Mouse (Mus musculus) cerebellum, adult 18-20 months (tissue): Measurements from ENCODE around the gene Gmpr.
A peak's percentile ranks its signal among the peaks of the same experiment; 100 is the strongest.

ENCODE experiments used
- DNase-seq, 2 experiments: peaks; one replicate each; pipeline ENCODE4 v3.0.0; 2021

Gene Gmpr

GRCm38 (mm10) chr13:45508495-45508894, 1.3 kb downstream of the Gmpr start:
- DNase-seq = peak; percentile 67 to 69

- no peak for DNase-seq
These were observed 2.1 kb downstream of the Gmpr start for GRCm38 (mm10) chr13:45509366-45509765.

- DNase-seq = no peak
These were observed 4.6 kb downstream of the Gmpr start for GRCm38 (mm10) chr13:45511706-45512435.

DNA sequence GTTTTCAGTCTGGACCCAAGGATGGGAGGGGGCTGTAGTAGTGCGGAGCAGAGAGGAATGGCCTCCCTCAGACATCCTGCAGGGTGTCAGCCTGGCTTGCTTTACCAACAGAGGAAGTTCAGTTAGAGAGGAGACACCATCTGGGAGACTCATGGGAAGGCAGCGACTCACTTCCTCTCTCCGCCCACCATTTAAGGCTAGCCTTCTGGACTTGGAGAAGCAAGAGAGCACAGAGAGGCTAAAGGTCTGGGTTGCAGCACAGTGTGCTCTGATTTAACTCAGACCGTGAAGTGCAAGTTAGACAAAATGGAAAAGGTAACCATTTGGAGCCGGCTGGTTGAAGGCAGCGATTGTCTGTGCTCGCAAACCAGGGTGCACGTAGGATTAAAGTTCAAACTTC, 5.3 kb downstream of the Gmpr start:
- no peak for DNase-seq

- no peak for DNase-seq
These were observed 6.1 kb downstream of the Gmpr start for GRCm38 (mm10) chr13:45513009-45513984.

DNA sequence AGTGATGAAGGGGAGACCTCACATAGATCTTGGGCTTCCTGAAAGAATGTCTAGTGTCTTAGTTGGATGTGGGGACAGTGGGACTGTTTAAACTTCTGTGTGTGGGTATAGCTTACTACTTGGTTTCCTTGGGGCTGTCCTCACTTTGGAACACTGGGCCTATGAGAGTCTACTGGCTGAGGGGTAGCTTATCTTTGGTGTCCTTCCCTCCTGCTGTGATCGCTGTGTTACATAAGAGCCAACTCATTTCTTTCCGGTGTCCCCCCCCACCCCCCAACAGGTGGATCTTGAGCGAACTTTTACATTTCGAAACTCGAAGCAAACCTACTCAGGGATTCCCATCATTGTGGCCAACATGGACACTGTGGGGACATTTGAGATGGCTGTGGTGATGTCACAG, 6.9 kb downstream of the Gmpr start:
- no peak for DNase-seq

DNA sequence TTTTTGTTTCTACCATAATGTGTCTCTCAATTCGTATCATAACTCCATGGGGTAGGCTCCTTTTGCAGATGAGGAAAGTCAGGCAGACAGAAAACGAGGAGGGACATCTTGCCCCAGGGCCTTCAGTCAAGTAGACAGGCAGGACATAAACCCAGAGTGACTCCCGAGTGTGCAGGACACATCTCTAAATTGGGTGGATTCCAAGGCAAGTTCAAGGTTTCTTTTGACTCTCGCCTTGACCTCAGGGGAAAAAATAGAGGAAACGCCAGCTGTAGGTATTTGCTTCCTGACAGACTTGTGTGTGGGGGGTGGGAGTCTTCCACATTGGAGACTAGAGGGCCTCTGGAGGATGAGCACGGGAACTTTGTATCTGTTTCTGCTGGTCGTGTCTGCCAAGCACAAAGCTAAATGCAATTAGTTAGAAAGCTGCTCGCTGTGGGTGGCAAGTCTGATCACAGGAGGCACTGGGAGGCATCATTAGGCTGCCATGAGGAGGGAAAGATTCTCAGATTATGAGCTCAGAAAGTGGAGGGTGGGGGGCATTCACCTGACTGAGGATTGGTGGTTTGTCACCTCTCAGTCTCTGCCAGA, 7.7 kb downstream of the Gmpr start:
- no peak for DNase-seq

DNA sequence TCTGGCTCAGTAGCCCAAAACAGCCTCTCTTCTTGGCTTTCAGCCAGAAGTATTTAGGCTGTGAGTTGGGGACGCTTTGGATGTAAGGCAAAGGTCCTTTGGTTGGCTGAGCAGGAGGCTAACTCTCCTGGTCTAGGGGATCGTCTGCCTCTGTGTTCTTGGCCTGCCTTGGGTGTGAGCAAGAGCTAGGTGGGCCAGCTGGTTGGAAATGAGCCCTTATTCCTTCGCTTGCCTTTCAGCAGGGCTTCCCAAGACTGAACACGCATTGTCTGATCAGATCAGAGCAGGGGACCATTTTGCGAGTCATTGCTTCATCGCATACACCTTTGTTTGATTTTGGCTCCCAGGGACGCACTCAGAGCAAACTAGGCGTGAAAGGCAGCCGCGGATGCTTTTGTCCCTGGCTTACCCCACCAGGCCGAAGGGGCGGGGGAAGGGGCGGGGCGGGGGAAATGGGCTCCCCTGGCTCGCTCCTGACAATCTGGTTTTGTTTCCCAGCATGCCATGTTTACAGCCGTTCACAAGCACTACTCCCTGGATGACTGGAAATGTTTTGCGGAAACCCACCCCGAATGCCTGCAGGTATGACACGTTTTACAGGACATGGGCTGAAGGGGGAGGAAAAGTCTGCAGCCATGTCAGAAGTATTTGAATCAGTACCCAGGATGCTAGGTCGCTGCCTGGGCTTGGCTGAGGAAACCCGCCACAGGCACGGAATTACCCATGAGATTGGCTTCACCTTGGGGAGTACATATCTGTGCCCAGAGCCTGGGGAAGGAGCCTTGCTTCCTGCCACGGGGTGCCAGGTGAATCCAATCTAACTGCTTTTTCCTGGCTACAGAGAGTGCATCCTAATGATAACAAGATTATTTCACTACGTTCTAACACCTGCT, 9.5 kb downstream of the Gmpr start:
- no peak for DNase-seq

GRCm38 (mm10) chr13:45524305-45524704, 17.1 kb downstream of the Gmpr start:
- DNase-seq = peak; percentile 78

DNA sequence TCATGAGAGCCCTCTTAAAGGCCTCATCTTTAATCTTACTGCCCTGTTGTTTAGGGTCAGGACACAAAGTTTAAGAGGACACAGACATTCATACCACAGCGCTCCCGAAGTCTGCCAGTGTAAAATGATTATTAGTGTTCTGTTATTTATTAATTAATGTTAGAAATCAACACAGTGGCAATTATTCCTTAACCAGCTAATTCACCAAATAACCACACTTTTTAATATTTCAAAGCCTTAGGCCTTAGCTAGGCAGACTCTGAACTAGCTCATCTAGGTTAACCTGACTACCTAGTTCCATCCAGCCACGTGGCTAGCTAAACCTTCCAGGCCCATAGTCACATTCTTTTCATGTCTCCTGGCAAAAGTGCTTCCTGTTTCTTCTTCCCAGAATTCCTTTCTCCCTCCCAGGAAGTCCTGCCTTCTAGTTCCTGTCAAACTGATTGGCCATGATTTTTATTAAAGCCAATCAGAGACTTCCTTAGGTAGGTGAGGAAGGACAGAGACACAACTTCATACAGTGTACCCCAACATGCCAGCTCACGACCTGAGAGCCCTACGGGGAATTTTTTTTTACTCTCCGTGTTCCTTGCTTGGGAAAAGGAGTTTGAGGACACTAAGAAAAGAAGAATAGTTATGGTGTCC, 17.7 kb downstream of the Gmpr start:
- DNase-seq = no peak

DNA sequence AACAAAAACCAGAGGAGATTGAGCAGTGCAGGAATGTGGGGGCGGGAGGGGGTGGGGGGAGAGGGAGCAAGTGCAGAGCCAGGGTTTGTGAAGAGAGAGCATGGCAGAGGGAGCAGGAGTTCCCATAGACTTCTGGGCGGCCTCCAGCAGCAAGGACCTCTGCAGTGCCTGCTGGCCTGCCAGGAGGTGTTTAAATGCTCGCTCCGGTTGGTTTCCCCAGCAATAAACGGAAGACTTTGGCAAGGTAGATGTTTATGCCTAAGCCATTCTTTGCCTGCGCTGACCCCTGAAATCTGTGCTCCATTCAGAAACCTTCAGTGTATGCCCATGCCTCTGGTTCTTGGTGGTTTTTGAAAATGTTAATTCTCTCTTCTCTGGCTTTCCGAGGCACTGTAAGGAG, 19.0 kb downstream of the Gmpr start:
- peak; percentile 65 to 71 for DNase-seq

DNA sequence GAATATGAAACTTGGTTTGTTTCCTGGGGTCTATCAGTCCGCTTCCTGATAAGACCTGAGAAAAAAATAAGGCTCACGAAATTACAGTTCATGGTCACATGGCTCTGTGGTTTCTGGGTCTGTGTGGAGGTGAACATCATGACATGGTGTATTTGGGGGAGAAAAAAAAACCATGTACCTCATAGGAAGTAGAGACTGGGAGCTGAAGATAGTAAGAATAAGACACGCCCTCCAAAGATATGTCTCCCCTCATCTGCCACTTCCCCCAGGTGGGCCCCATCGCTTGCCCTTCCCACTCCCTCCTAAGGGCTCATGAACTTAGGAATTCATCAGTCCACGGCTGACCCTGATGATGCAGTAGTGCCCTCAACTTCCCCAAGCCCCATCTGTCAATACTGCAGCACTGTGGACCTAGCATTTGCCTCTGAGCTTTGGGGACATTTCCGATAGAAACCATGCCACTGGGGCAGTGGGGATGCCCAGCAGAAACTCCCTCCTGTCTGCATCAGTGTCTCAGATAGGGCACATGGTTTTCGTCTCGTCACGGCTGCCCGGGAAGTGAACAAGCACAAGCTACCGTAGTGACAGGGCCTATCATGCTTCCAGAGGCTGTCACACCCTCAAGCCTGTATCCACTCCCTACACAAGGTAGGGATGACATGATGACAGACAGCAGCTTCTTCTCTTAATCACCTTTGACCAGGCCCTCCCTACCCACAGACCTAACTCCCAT, 20.2 kb downstream of the Gmpr start:
- DNase-seq = no peak

DNA sequence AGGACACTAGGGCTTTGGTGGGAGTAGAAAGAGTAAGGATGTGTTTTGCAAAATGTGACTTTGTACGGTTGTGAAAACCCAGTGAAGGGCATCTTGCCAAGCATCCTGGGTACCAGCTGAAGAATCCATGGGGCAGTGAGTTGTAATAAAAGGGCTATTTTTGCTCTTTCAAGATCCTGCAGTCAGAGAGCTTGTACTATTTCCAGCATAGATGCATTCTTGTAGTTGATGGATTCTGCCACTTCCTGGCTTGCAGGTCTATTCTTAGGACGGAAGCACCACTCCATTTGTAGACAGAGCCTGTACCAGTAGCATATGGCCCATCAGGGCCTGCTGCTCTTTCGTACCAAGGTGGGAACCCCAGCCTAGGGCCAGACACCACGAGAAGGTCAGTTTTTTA, 21.5 kb downstream of the Gmpr start:
- peak; percentile 67 for DNase-seq

- DNase-seq = no peak
These were observed 23.5 kb downstream of the Gmpr start for GRCm38 (mm10) chr13:45530754-45531153.

DNA sequence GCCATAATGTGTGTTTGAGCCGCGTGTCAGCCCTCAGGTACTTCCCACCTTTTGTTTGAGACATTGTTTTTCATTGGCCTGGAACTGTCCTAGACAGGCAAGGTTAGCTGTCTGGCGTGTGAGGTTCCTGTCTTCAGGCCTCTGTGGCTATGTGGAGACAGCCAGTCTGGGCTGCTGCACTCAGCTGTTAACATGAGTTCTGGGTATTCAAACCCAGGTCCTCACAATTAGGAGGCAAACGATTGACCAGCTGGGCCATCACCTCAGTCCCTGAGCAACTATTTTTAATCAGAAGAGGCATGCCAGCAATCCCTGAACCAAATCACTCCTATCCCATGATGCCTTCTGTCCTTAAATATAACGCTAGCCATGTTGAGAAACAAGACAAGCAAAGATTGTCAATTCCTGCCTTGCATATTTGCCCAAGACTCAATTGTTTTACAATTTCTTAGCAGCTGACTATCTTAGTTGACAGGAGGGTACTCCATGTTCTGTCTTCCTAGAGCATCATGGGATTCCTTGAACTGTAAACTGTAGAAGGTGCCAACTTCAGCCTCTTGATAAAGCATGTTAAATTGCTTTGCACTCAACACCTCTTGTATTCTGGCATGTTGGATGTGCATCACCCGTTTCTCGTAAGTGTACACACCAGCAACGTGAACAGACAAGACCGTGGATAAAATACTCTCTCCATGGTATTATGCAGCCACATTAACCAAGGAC, 28.6 kb downstream of the Gmpr start:
- DNase-seq = no peak

DNA sequence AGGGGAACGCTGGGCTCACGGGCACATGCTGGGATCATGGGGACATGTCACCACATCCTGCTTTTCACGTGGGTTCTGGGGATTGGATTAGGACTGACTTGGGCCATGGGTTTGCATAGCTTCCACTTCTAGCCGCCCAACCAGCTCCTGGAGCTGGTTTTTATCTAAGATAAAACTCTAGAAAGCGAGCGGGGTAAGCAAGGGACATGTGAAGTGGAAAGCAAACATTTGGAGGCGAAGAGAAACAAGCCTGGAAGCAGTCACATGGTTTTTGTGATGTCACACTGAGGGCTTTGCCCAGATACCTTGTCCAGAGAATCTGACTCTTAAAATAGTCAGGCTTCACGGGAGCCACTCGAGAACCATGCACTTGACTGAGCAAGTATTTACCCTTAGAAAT, 29.9 kb downstream of the Gmpr start:
- DNase-seq = no peak

DNA sequence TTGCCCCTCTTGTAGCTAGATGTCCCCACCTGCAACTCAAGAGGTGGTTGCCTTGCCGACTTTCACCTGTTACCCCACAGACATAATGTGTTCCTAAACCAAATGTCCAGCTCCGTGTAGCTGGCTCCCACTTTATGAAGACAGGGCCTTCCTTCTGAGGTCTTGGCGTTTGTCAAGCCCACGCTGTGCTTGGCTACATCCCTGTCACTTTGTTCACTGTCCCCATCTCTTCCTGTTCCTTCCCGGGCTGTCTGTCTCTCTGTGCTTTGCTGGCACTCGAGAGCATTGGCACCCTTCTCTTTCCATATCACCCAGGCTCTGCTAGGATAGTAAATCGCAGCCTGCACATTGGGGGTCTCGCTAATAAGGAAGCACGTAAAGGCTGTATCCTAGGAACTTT, 30.8 kb downstream of the Gmpr start:
- DNase-seq = peak in 1 of 2 experiments; percentile 49

- peak; percentile 82 to 89 for DNase-seq
These were observed 31.4 kb downstream of the Gmpr start for GRCm38 (mm10) chr13:45538532-45539204.

DNA sequence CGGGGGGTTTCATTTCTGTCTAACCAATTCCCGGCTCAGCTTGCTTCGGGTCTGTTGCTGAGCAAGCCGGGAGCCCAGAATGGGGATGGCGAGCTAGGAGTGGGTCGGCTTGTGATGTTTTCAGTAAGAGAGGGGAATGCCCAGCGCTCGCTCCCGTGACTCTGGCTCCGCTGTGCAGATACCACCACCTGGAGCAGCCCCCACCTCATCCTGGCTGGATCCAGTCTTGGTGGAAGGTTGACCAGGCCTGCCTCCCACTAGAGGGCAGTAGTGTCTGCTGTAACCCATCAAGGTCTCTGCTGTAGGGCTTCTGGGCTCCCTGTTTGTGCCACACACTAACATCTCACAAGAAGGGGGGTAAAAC, 31.9 kb downstream of the Gmpr start:
- peak; percentile 90 to 92 for DNase-seq

DNA sequence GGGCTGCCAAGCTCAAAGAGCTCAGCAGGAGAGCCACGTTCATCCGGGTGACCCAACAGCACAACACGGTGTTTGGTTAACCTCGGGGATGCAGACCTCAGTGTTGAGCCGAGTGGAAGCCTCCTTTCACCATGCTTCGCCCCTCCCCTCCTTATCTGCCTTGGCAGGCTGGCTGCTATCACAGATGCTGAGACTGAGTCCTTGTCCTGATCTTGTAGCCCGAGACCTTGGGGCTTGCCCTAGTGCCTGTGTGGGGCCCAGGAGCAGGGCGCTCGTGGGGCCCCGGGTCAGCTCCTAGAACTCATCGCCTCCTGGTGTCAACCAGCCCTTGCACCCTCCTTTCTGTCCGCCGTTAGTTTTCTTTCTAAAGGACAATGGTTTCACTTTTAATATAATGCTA, 38.7 kb downstream of the Gmpr start:
- DNase-seq = no peak
